Mouse (Mus musculus): ENCODE measurements around the gene Ylpm1. TPM values are rescaled to one million over a fixed set of nuclear protein-coding genes. Genes with fewer than 3 reads are reported as not detected.

Ylpm1 gene
- polyA plus RNA-seq, 1 experiment, result 16.6 TPM

DNA sequence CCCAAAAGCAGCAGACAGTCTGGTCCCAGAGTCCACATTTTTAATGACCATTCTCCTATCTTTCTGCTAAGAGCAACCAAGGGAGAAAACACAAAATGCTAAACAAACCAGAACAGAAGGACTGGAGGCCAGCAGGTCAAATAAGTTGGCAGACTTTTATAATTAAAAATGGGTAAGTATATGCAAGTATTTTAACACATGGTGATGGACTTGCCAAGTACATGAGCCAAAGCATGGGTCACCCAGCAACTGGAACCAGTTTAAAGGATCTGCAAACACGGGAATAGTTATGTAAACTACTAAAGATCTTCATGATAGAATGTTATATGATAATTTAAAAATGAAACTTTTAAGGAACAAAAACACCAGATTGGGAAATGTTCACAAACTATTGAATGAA is 43.8 kb upstream of the Ylpm1 start:
- Histone ChIP-seq H3K79me2 (ENCODE audit: control insufficient read depth, insufficient read depth) (no peaks in the 10 kb centered on the region), H3K79me3 (ENCODE audit: low read depth) (peaks cover 4% of the 10 kb centered on the region), H3ac (ENCODE audit: control insufficient read depth, insufficient read length, low read depth) (no peak overlapping the region), H3K36me3 (ENCODE audit: control insufficient read depth, insufficient read depth) (peaks cover 31% of the 10 kb centered on the region), H3K4me3 (ENCODE audit: insufficient read depth, poor library complexity, severe bottlenecking) (no peak overlapping the region), H3K27me3 (ENCODE audit: control insufficient read depth, insufficient read depth, insufficient read length) (no peaks in the 10 kb centered on the region)
- no peak for TF ChIP-seq MAX (IDR thresholded peaks at IDR 0.05)
- no peak for TF ChIP-seq CTCF (IDR thresholded peaks at IDR 0.05; ENCODE audit: control insufficient read depth, insufficient read depth, insufficient read length)
- TF ChIP-seq USF1 (IDR thresholded peaks at IDR 0.05; ENCODE audit: low read depth), result no peak
- TF ChIP-seq FOSL1 (IDR thresholded peaks at IDR 0.05; ENCODE audit: insufficient read depth, low read length, poor library complexity, severe bottlenecking), result no peak

DNA sequence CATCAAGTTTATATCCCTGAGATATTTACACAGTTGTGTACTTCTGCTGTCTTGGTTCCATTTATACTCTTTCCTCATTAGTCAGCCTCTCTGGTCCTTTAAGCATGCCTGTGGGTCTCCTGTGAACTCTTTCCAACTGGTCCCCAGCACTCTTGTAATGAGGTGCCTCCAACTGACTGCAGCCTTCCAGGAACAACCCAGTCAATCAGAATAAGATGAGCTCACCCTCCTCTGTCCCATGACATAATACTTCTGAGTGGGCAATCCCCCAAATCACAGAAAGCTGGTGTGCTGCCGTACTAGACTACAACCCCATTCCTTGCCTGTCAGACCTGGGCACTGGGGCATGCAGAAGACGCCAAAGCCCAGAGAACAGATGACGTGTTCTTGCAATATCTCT is 39.8 kb upstream of the Ylpm1 start:
- H3K4me3 ChIP-seq (ENCODE audit: insufficient read depth, poor library complexity, severe bottlenecking), result no peak overlapping the region
- no peak overlapping the region for H3ac ChIP-seq (ENCODE audit: control insufficient read depth, insufficient read length, low read depth)

GRCm38 (mm10) chr12:84958794-84959356 is 37.2 kb upstream of the Ylpm1 start:
- no peaks in the 10 kb centered on the region for H3K79me2 ChIP-seq (ENCODE audit: control insufficient read depth, insufficient read depth)
- H3K36me3 ChIP-seq (ENCODE audit: control insufficient read depth, insufficient read depth), result peaks cover 15% of the 10 kb centered on the region
- H3K4me3 ChIP-seq (ENCODE audit: insufficient read depth, poor library complexity, severe bottlenecking), result no peak overlapping the region
- peaks cover 4% of the 10 kb centered on the region for H3K79me3 ChIP-seq (ENCODE audit: low read depth)
- no peak overlapping the region for H3ac ChIP-seq (ENCODE audit: control insufficient read depth, insufficient read length, low read depth)
- H3K27me3 ChIP-seq (ENCODE audit: control insufficient read depth, insufficient read depth, insufficient read length), result no peaks in the 10 kb centered on the region
- no peak for TF ChIP-seq CTCF (IDR thresholded peaks at IDR 0.05; ENCODE audit: control insufficient read depth, insufficient read depth, insufficient read length)
- TF ChIP-seq MAX (IDR thresholded peaks at IDR 0.05), result no peak
- TF ChIP-seq MYOD1 (IDR thresholded peaks at IDR 0.05; ENCODE audit: control insufficient read depth, insufficient read length, low read depth), result no peak
- TF ChIP-seq MYOG (IDR thresholded peaks at IDR 0.05; ENCODE audit: control insufficient read depth, extremely low read depth, insufficient read length), result no peak
- TF ChIP-seq FOSL1 (IDR thresholded peaks at IDR 0.05; ENCODE audit: insufficient read depth, low read length, poor library complexity, severe bottlenecking), result no peak
- no peak for TF ChIP-seq CEBPB (IDR thresholded peaks at IDR 0.05; ENCODE audit: low read depth)
- TF ChIP-seq USF1 (IDR thresholded peaks at IDR 0.05; ENCODE audit: low read depth), result no peak

More for the DNA sequence above, 39.8 kb upstream of the Ylpm1 start:
- Histone ChIP-seq H3K36me3 (ENCODE audit: control insufficient read depth, insufficient read depth) (peaks cover 13% of the 10 kb centered on the region), H3K79me2 (ENCODE audit: control insufficient read depth, insufficient read depth) (no peaks in the 10 kb centered on the region), H3K79me3 (ENCODE audit: low read depth) (peaks cover 4% of the 10 kb centered on the region), H3K27me3 (ENCODE audit: control insufficient read depth, insufficient read depth, insufficient read length) (no peaks in the 10 kb centered on the region)
- TF ChIP-seq USF1 (IDR thresholded peaks at IDR 0.05; ENCODE audit: low read depth) (no peak), MYOG (IDR thresholded peaks at IDR 0.05; ENCODE audit: control insufficient read depth, extremely low read depth, insufficient read length) (no peak), MAX (IDR thresholded peaks at IDR 0.05) (no peak), FOSL1 (IDR thresholded peaks at IDR 0.05; ENCODE audit: insufficient read depth, low read length, poor library complexity, severe bottlenecking) (no peak), CTCF (IDR thresholded peaks at IDR 0.05; ENCODE audit: control insufficient read depth, insufficient read depth, insufficient read length) (no peak), CEBPB (IDR thresholded peaks at IDR 0.05; ENCODE audit: low read depth) (no peak), MYOD1 (IDR thresholded peaks at IDR 0.05; ENCODE audit: control insufficient read depth, insufficient read length, low read depth) (no peak)

DNA sequence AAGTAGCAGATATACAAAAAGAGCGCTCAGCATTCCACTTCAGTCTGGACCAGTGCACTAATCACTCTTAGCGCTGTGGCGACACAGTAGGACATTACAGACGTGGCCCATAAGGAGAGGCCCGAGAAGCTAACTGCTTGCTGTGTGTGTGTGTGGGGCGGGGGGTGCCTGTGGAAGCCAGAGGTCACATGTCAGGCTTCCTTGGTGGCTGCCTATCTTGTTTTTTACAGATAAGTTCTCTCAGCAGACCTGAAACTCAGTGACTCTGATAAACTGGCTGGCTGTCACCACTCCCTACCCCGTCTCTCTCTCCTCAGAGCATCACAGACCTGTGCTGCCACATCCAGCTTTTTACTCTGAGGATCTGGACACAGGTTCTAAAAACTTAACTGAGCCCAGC is 33.5 kb upstream of the Ylpm1 start:
- TF ChIP-seq CEBPB (IDR thresholded peaks at IDR 0.05; ENCODE audit: low read depth) (no peak), FOSL1 (IDR thresholded peaks at IDR 0.05; ENCODE audit: insufficient read depth, low read length, poor library complexity, severe bottlenecking) (no peak)
- H3ac ChIP-seq (ENCODE audit: control insufficient read depth, insufficient read length, low read depth), result no peak overlapping the region
- H3K79me2 ChIP-seq (ENCODE audit: control insufficient read depth, insufficient read depth), result peaks cover 29% of the 10 kb centered on the region
- H3K4me3 ChIP-seq (ENCODE audit: insufficient read depth, poor library complexity, severe bottlenecking), result no peak overlapping the region
- H3K79me3 ChIP-seq (ENCODE audit: low read depth), result peaks cover 7% of the 10 kb centered on the region
- H3K27me3 ChIP-seq (ENCODE audit: control insufficient read depth, insufficient read depth, insufficient read length), result no peaks in the 10 kb centered on the region
- peaks cover 21% of the 10 kb centered on the region for H3K36me3 ChIP-seq (ENCODE audit: control insufficient read depth, insufficient read depth)

- Histone ChIP-seq H3ac (ENCODE audit: control insufficient read depth, insufficient read length, low read depth) (peak overlapping the region; percentile 6), H3K79me3 (ENCODE audit: low read depth) (peaks cover 37% of the 10 kb centered on the region), H3K27me3 (ENCODE audit: control insufficient read depth, insufficient read depth, insufficient read length) (no peaks in the 10 kb centered on the region), H3K36me3 (ENCODE audit: control insufficient read depth, insufficient read depth) (peaks cover 20% of the 10 kb centered on the region), H3K4me3 (ENCODE audit: insufficient read depth, poor library complexity, severe bottlenecking) (peak overlapping the region; percentile 98), H3K79me2 (ENCODE audit: control insufficient read depth, insufficient read depth) (peaks cover 85% of the 10 kb centered on the region)
- TF ChIP-seq USF1 (IDR thresholded peaks at IDR 0.05; ENCODE audit: low read depth) (no peak), CEBPB (IDR thresholded peaks at IDR 0.05; ENCODE audit: low read depth) (no peak), MYOG (IDR thresholded peaks at IDR 0.05; ENCODE audit: control insufficient read depth, extremely low read depth, insufficient read length) (no peak), FOSL1 (IDR thresholded peaks at IDR 0.05; ENCODE audit: insufficient read depth, low read length, poor library complexity, severe bottlenecking) (no peak), MYOD1 (IDR thresholded peaks at IDR 0.05; ENCODE audit: control insufficient read depth, insufficient read length, low read depth) (no peak), MAX (IDR thresholded peaks at IDR 0.05) (no peak), CTCF (IDR thresholded peaks at IDR 0.05; ENCODE audit: control insufficient read depth, insufficient read depth, insufficient read length) (no peak)
Observed at GRCm38 (mm10) chr12:84968831-84969655, 27.1 kb upstream of the Ylpm1 start.

All from C2C12 (cell line).